Mouse (Mus musculus): ENCODE data around the gene Pttg1ip.

- TF ChIP-seq CTCF (IDR thresholded peaks at IDR 0.05; ENCODE audit: low read depth) (no peak), EP300 (IDR thresholded peaks at IDR 0.05; ENCODE audit: low read depth) (peak; percentile 50; the same call in 1 of the 2 replicates)
Observed at GRCm38 (mm10) chr10:77622055-77622988, 40.8 kb downstream of the Pttg1ip start, which contains the start of gene Ube2g2.
